Mouse (Mus musculus) CD4-positive, CD25-positive, alpha-beta regulatory T cell, adult 2 months (primary cell): Measurements from ENCODE around the gene Acads.
"Not testable (repeated sequence)": the region's sequence is repeated elsewhere in the genome, so short reads cannot be mapped to it uniquely, and the experiment has no call there.

Experiments used
- DNase-seq: peaks from one replicate; pipeline ENCODE4 v3.0.0-alpha.2; 2012; ENCODE audit warnings: low read depth, low spot score

The Acads gene

DNA sequence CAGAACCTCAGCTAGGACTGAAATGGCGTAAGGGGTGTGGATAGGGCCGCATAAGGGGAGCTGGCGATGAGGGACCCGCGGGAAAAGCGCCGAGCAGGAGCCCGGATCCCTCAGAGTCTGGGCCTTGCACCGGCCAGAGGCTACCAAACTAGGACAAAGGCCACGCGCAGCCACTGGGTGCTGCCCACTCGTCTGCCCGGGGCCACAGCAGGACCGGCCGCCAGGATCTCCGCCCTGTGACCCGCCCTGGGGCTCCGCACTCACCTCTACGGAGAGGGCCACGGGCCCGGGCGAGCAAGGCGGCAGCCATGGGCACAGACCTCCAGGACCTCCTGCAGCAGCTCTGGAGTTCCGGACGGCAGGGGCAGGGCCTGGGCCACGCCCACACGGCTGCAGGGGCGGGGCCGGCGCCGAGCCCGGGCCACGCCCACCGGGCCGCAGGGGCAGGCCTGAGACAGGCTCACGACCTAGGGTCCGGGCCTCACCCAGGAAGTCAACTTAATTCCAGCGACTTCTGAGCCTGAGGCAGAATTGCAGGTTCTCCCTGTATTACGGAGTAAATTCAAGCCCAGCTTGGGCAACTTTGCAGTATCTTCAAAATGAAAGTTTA is at the start of gene Acads:
Gene Acads, minus strand, starts transcription at position 386 of the 610 bp plus-strand sequence.
- DNase-seq, result peak; percentile 90

DNA sequence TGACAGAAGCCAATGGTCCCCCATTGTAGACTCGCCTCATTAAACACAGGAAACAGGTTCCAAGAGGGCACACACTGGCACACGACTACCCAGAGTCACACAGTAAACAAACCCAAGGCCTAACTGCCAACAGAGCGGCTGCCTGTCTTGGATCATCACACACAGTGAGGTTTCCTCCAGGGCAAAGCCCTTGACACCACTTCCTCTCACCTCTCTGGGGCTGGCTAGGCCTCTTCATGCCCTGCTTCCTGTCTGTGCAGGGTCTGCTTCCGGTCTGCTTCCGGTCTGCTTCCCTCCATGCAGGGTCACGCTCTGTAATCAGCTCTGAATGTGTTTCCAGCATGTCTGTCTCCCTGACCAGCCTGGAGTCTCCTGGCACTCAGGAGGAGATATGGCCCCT is 48.2 kb upstream of the Acads start:
- peak; percentile 78 for DNase-seq

DNA sequence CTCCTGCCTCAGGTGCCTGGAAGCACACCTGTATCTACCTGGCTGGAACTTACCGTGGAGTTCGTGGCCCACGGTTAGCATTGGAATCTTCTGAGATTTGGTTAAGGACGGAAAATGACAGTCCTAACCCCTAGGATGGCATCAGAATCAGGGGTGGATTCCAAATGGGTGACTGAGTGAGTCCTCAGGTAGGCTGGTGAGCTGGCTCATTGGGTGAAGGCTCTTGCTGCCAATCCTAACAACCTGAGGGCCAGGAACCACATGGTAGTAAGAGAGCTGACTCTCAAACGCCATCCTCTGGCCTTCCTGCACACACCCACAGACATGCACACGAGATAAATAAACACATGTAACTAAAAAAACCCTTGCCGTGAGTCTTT is 47.7 kb upstream of the Acads start:
- no peak for DNase-seq

DNA sequence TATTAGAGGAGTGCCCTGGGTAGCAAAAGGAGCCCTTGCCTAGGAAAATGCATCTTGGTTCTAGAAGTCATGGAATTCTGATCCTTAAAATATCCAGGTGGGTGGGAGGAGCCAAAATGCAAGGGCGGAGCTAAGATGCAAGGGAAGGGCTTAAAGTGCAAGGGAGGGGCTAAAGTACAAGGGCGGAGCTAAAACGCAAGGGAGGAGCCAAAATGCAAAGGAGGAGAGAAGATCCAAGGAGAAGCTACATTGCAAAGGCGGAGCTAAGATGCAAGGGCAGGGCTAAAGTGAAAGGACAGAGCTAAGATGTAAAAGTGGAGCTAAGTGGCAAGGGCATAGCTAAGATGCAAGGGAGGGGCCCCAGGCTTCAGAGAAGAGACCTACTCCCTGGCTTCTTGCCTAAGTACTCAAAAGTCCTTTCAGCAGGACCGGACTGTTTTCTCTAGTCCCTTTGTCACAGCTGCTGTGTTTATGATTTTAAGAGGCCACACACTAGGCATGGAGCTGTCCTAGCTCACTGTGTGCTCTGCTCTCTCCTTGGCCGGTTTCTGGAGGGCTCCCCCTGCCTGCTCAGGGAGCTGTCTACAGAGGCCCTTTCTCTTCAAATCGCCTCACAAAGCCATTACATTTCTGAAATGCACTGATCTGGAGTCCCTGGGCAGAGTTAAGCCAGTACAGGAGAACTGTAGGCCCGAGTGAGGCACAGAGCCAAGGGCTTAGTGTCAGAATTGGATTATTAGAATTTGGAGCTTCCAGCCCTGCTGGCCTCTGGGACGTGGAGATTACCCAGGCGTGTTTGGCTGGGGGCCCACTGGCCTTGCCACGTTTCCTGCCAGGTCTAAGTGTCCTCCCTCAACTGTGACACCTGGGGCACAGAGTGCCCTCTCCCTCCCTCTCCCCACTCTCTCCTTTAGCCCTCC is 47.0 kb upstream of the Acads start:
- DNase-seq, result peak; percentile 28

DNA sequence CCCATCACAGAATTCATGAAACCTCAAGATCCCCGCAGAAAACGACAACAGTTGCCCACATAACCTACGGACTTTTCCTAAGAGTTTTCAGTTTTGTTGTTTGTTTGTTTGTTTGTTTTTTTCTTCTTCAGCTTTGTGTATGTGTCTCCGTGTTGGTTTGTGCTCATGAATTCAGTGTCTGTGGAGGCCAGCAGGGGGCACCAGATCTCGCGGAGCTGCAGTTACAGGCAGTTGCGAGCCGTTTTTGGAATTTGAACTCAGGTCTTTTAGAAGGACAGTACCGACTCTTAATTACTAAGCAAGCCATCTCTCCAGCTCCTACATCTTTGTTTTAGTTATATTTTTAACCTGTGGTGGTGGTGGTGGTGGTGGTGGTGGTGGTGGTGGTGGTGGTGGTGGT is 46.2 kb upstream of the Acads start:
- DNase-seq, result peak; percentile 57

DNA sequence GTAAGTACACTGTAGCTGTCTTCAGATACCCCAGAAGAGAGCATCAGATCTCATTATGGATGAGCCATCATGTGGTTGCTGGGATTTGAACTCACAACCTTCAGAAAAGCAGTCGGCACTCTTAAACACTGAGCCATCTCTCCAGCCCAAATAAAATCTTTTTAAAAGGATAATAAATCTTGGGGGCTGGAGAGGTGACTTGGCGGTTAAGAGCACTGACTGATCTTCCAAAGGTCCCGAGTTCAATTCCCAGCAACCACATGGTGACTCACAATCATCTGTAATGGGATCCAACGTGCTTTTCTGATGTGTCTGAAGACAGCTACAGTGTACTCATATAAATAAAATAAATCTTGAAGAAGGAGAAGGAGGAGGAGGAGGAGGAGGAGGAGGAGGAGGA is 45.3 kb upstream of the Acads start:
- DNase-seq, result not testable (repeated sequence)

DNA sequence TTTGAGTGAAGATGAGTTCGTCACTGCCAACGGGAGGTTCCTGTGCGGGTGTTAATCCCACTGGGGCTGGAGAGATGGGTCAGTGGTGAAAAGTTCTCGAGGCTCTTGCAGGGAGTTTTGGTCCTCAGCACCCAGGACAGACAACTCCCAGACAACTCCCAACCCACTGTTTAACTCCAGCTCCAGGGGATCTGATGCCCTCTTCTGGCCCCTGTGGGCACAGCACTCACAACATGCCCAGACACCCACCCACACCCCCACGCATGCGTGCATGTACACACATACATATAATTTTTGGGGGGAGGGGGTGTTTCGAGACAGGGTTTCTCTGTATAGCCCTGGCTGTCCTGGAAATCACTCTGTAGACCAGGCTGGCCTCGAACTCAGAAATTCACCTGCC is 44.4 kb upstream of the Acads start:
- DNase-seq, result peak; percentile 71

DNA sequence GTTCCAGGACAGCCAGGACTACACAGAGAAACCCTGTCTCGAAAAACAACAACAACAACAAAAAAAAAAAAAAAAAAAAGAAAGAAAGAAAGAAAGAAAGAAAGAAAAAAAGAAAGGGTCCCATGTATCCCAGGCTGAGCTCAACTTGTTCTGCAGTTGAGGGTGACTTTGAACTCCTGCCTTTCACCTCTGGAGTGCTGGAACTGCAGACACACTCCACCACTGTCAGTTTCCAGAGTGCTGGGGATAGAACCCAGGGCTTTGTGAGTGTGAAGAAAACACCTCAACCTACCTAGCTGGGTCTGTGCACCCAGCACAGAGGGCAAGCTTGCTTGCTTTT is 42.8 kb upstream of the Acads start:
- not testable (repeated sequence) for DNase-seq

DNA sequence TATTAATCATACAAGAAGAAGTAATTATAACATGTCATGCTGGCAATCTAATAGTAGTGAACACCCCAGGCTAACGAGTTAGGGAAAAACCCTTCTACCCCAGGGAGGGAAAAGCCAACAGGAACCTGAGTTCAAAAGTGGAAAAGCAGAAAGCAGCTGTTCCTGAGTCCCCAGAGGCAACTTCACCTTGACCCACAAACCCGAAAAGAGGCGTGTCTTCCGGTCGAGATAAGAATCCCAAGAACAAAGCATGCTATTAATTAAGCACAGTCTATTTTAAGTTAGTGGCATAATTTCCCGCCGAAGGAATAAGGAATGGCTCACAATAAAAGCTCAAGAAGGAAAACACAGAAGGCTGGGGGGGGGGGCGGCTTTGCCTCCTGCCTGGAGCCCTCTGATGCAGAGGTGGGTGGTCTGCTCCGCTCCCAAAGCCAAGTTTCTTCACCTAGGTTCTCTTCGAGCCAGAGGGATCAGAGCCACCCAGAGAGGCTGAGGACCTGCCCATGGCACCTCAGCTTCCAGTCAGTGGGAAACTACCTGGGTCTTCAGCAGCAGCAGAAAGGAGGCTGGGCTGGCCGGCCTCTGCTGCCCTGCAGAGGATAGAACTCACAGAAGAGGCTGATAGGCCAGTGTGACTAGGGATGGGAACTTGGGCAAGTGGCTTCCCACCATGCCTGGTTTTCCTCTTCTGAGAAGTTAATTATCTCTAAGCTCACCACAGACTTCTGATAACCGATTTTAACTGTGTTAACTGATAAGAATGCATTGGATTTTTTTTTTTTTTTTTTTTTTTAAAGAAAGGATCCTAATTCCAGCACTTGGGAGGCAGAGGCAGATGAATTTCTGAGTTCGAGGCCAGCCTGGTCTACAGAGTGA is 42.2 kb upstream of the Acads start:
- DNase-seq, result peak; percentile 48

DNA sequence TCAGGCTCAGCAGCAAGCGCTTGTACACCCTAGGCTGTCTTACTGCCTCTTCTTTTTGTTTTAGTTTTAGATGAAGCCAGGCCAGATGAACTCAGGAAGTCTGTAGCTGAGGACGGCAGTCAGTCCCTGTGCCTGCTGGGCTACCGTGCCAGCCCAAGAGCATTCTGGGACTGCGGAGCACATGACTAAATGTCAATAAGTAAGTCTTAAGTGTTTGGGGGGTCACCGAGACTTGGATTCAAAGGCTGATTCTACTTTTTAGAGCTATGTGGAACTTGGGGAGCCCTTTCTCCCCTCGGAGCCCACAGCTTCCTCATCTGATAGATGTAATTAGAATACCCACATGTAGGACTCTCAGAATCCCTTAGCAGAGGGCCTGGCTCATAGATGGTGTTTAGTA is 41.5 kb upstream of the Acads start:
- peak; percentile 49 for DNase-seq

DNA sequence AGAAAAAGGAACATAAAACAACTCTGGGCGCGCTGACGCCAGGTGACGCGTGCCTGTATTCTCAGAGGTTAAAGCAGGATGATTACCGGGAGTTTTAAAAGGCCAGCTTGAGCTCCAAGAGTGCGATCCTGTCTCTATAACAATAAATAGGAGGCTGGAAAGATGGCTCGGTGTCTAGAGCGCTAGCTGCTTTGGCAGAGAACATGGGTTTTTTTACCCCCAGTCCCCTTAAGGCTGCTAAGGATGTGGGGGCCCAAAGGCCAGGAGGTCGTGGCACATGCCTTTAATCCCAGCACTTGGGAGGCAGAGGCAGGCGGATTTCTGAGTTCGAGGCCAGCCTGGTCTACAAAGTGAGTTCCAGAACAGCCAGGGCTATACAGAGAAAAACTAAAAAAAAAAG is 40.0 kb upstream of the Acads start:
- no peak for DNase-seq

DNA sequence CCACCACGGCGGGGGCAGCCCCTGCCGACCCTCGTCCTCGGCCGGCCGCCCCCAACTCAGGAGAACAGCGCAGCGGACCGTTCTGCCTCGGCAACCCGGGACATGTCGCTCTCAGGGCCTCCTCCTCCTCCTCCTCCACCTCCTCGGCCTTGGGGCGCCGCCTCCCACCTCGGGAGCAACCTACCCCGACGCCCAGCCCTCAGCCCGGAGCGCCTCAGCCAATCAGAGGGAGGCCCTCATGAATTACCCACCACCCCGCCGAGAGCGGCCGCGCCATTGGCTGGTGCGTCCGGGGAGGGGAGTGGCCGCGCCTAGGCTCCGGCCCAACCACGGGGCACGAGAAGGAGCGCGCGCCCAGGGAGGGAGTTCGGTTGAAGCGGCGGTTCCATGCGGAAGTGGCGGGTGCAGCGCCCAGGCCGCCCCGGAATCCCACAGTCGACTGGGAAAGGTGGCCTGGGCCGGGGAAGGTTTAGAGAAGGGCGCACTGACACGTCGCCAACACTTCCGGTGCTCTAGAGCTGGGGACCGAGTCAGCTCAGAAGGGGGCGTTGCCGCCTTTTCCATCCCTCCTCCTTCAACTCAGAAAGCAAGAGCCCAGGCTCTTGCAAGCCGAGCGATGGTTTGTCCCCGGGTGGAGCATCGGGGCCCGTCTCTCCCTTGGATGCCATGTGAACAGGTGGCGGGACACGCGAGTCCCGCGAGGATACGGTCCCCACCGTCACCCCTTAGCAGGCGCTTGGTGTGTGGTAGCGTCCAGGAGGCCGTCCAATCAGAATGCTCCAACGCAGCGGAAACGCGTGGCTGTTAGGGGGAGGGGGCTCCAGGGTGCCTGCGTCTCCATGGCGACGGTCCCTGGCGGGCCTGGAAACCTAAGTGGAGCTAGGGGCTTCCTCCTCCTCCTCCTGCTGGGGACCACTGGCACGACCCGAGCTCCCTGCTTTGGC is 39.2 kb upstream of the Acads start, which contains the start of gene Mlec:
Gene Mlec, minus strand, starts transcription at position 140 of the 944 bp plus-strand sequence.
- DNase-seq, result peak; percentile 99

DNA sequence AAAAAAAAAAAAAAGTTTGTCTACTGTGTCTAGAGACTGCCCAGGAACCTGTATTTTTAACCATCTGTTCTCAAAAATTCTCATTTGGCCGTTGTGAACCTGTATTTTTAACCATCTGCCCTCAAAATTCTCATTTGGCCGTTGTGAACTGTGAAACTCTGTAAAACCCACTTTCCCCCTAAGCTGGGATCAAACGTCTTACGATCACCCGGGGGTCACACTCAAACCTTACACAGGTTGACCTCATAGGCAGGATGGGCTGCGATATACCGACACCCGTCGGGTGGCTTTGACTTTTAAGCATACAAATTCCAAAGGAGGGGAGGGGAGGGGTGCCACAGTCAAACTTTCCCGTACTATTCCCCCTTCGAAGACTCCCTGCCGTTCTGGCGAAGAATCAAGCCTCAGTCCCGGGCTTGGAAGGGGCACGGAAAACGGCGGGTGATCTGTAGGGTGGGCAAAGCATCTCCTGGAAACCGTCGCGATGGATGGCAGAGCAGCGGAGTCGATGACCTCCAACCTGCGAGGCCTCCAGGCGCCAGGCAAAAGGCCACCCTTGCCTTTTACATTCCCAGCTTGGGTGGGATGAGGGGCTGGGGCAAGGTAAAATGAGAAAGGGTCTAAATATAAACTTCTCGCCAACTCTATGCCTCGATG is 37.9 kb upstream of the Acads start:
- peak; percentile 67 for DNase-seq

DNA sequence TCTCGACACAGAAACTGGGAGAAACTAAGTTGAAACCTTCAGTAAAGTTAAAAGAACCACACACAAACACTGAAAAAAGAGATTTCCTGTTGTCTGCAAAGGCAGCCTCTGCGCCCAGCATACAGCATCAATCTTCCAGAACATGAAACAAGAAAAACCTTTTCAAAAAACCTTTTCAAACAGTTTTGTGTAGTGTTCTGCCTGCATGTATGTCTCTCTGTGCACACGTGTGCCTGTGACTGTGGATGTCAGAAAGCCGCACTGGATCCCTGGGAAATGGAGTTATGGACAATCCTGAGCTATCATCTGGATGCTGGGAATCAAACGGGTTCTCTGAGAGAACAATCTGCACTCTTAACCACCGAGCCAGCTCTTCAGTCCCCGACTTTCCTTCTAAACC is 37.3 kb upstream of the Acads start:
- peak; percentile 53 for DNase-seq

DNA sequence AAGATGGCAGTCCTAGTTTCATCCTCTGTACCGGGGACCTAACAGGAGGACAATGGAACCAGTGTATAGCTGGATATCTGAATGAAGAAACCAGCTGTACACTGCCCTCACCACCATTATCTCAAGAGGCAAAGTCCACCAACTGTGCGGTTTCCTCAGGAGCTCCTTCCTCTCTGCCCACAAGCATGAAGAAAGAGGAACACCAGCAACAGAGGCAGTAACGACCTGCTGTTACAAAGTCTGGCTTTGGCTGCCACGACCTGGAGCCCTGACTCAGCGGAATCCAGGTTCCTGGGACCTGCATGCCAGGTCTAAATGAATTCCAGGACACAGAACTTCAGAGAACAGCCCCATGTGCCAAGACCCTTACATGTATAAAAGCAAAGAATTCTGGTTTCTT is 36.7 kb upstream of the Acads start:
- DNase-seq, result peak; percentile 32

DNA sequence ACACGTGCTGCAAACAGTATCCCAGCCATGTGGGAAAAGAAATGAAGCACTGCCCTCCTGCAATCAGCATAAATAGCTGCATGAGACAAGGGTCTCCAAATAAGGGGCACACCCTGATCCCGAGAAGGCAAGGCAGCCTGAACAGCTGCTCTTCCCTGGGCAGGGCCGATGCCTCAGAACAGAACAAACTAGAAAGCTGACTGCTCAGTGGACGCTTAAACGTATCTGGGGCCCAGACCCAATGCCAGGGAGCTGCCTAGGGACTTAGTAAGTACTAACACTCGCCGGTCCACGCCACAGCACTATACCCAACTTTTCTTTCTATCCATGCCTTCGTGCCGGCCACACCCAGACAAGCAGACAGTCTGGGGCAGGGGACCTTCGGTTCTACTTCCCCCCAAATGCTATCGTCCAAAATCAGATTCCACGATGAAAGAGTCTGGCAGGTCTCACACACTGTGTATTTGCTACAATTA is 36.0 kb upstream of the Acads start:
- no peak for DNase-seq

DNA sequence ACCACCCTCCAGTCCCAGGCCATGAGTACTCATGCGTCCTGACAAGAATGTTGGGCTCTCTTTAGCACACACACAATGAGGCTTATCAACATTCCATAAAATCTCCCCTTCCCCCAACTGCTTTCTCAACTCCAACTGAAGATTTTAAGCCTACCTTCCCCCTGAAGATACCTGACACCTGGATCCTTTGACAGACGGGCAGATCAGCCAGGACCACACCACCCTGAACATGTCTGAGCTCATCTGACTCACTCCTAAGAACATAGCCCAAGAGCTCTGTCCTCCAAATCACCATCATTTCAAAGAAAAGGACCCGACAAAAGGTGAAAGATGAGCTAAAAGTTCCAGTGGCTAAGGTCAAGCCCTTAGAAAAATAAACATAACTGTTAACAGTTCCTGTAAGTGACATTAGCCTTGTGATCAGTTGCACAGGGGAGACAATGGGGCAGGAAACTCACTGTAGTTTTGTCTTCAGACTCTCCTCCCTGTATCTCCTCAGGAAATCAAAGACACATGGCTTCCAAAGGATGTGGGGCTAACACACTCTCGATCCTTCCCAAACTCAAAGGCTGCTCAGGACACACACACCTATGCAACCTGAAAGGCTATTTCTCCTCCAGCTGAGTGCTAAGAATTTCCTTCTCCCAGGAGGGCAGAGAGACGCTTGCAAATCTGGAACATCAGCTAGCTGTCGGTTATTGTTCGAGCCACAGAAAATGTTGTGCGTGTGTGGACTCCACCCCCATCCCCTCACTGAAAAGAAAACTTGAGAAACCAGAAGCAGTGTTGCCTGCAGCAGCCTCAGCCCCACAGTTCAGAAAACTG is 33.2 kb upstream of the Acads start:
- peak; percentile 41 for DNase-seq

DNA sequence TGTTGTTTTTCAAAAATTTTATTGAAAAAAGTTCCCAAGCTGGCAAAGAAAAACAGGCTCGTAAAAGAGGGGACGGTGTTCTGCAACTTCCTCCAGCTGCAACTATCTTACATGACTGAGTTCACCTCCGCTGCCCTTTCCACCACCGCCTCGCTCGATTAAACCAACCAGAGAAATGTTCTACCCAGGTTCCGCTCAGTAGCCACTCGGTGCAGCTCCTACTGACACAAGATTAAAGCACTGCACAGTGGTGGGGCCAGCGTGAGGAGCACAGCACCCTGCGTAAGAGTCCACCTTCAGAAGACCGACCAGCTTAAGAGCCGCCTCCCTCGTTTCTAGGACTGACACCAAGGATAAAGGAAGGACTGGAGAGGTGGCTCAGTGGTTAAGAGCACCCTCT is 32.3 kb upstream of the Acads start:
- DNase-seq, result peak; percentile 49

DNA sequence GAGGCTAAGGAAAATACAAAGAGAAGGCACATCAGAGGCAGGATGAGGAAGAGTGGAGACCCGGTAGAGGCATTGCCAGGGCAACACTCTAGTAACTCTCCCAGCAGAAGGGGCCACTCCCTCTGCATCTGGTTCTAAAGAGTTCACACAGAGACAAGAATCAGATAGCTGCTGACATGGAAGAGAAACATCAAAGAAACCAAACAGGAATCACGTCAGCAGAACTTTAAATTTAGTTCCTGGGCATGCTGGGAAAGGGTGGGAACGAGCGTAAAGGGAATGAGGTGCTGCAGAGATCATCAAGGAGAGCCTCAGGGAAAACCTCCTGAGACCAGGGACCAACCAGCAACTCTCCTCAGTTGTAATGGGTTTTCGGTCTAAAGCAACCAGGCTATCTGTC is 31.8 kb upstream of the Acads start:
- DNase-seq, result peak; percentile 67
